Mouse (Mus musculus): ENCODE measurements around the gene Gm38100. TPM values are rescaled to one million over a fixed set of nuclear protein-coding genes. Genes with fewer than 3 reads are reported as not detected.

The Gm38100 gene
- polyA plus RNA-seq (2017; shearing (Covaris generic)) = not detected

GRCm38 (mm10) chr1:175920029-175920428 lies at the start of gene Gm38100:
Gene Gm38100 (plus strand): TSS chr1:175920329.

GRCm38 (mm10) chr1:175880453-175881296 lies 39.5 kb upstream of the Gm38100 start, which contains the start of gene Exo1:
Gene Exo1 (plus strand): TSS chr1:175880581.

Other genes with a start within 250 kb of the Gm38100 start
- under 1 TPM; 0.39 to 0.55 TPM for gene Opn3, start 227.6 kb upstream of the Gm38100 start, polyA plus RNA-seq (2017; shearing (Covaris generic))
- gene Chml, start 227.4 kb upstream of the Gm38100 start, polyA plus RNA-seq (2017; shearing (Covaris generic)) = under 1 TPM; 0.27 to 0.54 TPM
- not detected for gene Wdr64, start 221.7 kb upstream of the Gm38100 start, polyA plus RNA-seq (2017; shearing (Covaris generic))
- gene Exo1, start 39.7 kb upstream of the Gm38100 start, polyA plus RNA-seq (2017; shearing (Covaris generic)) = 1 to 10 TPM; 7.7 to 7.8 TPM
- 1 to 10 TPM in 1 of 2 experiments, under 1 TPM in 1; 0.55 to 1.6 TPM for gene Rbm8a2, start 58.8 kb downstream of the Gm38100 start, polyA plus RNA-seq (2017; shearing (Covaris generic))